Mouse (Mus musculus) megakaryocyte, embryonic 14.5 days (primary cell): Measurements from ENCODE around the gene Sgsm2. TPM values are rescaled to one million over a fixed set of nuclear protein-coding genes. Genes with fewer than 3 reads are reported as not detected.
A peak's percentile ranks its signal among the peaks of the same experiment; 100 is the strongest.

Experiments used
- H3K27me3 ChIP-seq: replicated peaks from 2 replicates; pipeline ENCODE3; 2012; ENCODE audit warnings: inconsistent platforms
- H3K36me3 ChIP-seq: replicated peaks from 2 replicates; pipeline ENCODE3; 2012; ENCODE audit warnings: low read length, inconsistent platforms, mixed read lengths
- H3K4me1 ChIP-seq: 2 replicates; pipeline ENCODE4 v1.6.1; 2012; ENCODE audit warnings: inconsistent platforms
- H3K4me3 ChIP-seq: replicated peaks from 2 replicates; pipeline ENCODE3; 2012; ENCODE audit warnings: moderate library complexity, mild to moderate bottlenecking, inconsistent platforms
- H3K9me3 ChIP-seq: 2 replicates; pipeline ENCODE4 v1.6.1; 2012; ENCODE audit warnings: inconsistent platforms
- FLI1 ChIP-seq: IDR thresholded peaks from 2 replicates; pipeline ENCODE4 v1.6.1; 2012; ENCODE audit warnings: low read length, inconsistent platforms, mixed read lengths
- GATA1 ChIP-seq: IDR thresholded peaks from 3 replicates; pipeline ENCODE4 v1.6.1; 2012; ENCODE audit warnings: mixed read lengths, low read length, inconsistent platforms, borderline replicate concordance
- polyA plus RNA-seq: library from polyadenylated mRNA; stranded (reverse); fragments of >175 nt; gene quantifications from 2 replicates; pipeline ENCODE4 v1.2.3, GENCODE M21; 2012; ENCODE audit warnings: low replicate concordance; ENCODE audit not compliant: insufficient read depth

Gene Sgsm2
- polyA plus RNA-seq, 1 experiment: 3.6 TPM

DNA sequence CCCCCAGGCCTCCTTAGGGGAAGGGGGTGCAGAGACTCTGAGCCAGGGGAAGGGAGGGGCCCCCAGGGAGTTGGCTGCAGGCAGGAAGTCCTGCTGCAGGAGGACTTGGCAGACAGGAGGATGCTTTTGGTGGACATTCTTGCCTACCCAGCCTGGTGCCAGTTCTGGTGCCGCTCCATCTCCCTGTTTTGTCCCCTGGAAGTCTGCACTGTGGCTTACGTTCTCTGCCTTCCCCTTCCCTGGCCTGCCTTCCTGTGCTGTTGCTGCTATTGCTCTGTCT, 53.5 kb downstream of the Sgsm2 start:
- no peaks in the 10 kb centered on the region for H3K27me3 ChIP-seq
- peaks cover 17% of the 10 kb centered on the region for H3K9me3 ChIP-seq
- H3K4me3 ChIP-seq: no peak overlapping the region
- H3K36me3 ChIP-seq: peaks cover 71% of the 10 kb centered on the region
- no peak for TF ChIP-seq GATA1
- no peak for TF ChIP-seq FLI1
- peaks cover 78% of the 10 kb centered on the region for H3K4me1 ChIP-seq

GRCm38 (mm10) chr11:74842656-74843434, 54.0 kb downstream of the Sgsm2 start:
- no peak overlapping the region for H3K4me3 ChIP-seq
- no peaks in the 10 kb centered on the region for H3K27me3 ChIP-seq
- TF ChIP-seq GATA1 (no peak), FLI1 (no peak)
- peaks cover 71% of the 10 kb centered on the region for H3K36me3 ChIP-seq
- peaks cover 17% of the 10 kb centered on the region for H3K9me3 ChIP-seq
- peaks cover 75% of the 10 kb centered on the region for H3K4me1 ChIP-seq

DNA sequence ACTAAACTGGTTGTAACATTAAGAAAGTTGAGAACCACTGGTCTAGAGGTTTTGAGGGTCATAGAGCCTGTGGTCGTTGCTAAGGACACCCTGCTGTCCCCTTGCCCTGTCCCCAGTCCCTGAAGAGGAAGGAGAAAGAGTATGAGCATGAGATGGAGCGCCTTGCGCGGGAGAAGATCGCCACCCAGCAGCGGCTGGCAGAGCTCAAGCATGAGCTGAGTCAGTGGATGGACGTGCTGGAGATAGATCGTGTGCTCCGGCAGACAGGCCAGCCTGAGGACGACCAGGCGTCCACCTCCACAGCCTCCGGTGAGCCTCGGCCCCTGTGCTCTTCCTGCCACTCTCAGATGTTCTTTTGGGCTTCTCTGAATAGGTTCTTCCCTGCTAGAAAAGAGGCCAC, 54.8 kb downstream of the Sgsm2 start:
- H3K36me3 ChIP-seq: peaks cover 77% of the 10 kb centered on the region
- H3K4me3 ChIP-seq: peak overlapping the region; percentile 23
- no peak for TF ChIP-seq FLI1
- no peak for TF ChIP-seq GATA1
- H3K4me1 ChIP-seq: peaks cover 76% of the 10 kb centered on the region
- H3K9me3 ChIP-seq: peaks cover 17% of the 10 kb centered on the region
- no peaks in the 10 kb centered on the region for H3K27me3 ChIP-seq

- Histone ChIP-seq H3K36me3 (peaks cover 83% of the 10 kb centered on the region), H3K4me1 (peaks cover 81% of the 10 kb centered on the region)
- TF ChIP-seq GATA1 (no peak), FLI1 (no peak)
Observed at GRCm38 (mm10) chr11:74841366-74841765, 55.5 kb downstream of the Sgsm2 start.

GRCm38 (mm10) chr11:74840739-74841138, 56.1 kb downstream of the Sgsm2 start:
- Histone ChIP-seq H3K4me3 (no peak overlapping the region), H3K9me3 (peaks cover 15% of the 10 kb centered on the region), H3K27me3 (no peaks in the 10 kb centered on the region), H3K36me3 (peaks cover 83% of the 10 kb centered on the region), H3K4me1 (peaks cover 81% of the 10 kb centered on the region)
- TF ChIP-seq FLI1 (no peak), GATA1 (no peak)

More at GRCm38 (mm10) chr11:74841366-74841765, 55.5 kb downstream of the Sgsm2 start:
- Histone ChIP-seq H3K4me3 (peak overlapping the region; percentile 33), H3K9me3 (peaks cover 17% of the 10 kb centered on the region), H3K27me3 (no peaks in the 10 kb centered on the region)

GRCm38 (mm10) chr11:74839860-74840715, 56.8 kb downstream of the Sgsm2 start:
- H3K36me3 ChIP-seq: peaks cover 79% of the 10 kb centered on the region

GRCm38 (mm10) chr11:74838971-74839370, 57.9 kb downstream of the Sgsm2 start:
- Histone ChIP-seq H3K27me3 (no peaks in the 10 kb centered on the region), H3K4me3 (peak overlapping the region; percentile 95), H3K36me3 (peaks cover 70% of the 10 kb centered on the region), H3K4me1 (peaks cover 93% of the 10 kb centered on the region), H3K9me3 (peaks cover 1% of the 10 kb centered on the region; the same call in 1 of the 2 replicates)
- TF ChIP-seq GATA1 (no peak), FLI1 (no peak)

More at GRCm38 (mm10) chr11:74839860-74840715, 56.8 kb downstream of the Sgsm2 start:
- Histone ChIP-seq H3K4me1 (peaks cover 86% of the 10 kb centered on the region), H3K27me3 (no peaks in the 10 kb centered on the region), H3K4me3 (peak overlapping the region; percentile 95), H3K9me3 (peaks cover 11% of the 10 kb centered on the region)
- no peak for TF ChIP-seq FLI1
- TF ChIP-seq GATA1: no peak

- Histone ChIP-seq H3K4me1 (peaks cover 93% of the 10 kb centered on the region), H3K36me3 (peaks cover 65% of the 10 kb centered on the region)
Observed at GRCm38 (mm10) chr11:74838441-74838840, 58.4 kb downstream of the Sgsm2 start.

DNA sequence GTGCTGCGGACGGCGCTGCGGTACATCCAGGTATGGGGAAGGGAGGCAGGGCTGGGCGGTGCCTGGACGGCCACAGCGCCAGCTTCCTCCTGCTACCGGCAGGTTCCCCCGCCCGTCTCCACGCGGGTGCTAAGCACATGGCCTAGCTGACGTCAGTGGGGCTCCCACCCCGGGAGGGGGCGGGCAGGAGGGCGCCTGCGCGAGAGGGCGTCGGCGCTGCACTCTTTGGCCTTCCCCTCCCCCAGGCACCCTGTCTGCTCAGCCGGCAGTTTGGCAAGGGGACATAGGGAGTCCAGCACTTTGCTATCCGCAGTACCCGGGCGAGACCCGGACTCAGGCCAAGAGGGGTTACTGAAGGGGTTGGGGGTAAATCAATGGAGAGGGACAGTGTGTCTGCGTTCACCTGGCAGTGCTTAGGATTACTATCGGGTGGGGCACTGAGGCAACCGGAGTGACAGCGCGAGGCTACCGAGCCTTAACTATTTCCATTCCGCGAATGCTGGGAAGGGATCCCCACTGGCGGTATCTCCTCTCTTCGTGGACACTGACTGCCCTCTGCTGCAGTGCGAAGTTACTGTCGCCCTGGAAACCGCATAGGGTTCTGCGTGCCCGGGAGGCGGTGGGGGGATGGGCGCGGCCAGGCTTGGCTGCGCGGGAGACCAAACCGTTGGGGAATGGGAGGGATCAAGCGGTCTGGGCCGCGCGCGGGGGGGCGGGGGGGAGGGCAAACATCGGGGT, 59.0 kb downstream of the Sgsm2 start:
- no peak for TF ChIP-seq FLI1
- no peak for TF ChIP-seq GATA1
- H3K27me3 ChIP-seq: no peaks in the 10 kb centered on the region
- peak overlapping the region; percentile 95 for H3K4me3 ChIP-seq
- H3K9me3 ChIP-seq: no peaks in the 10 kb centered on the region
- H3K36me3 ChIP-seq: peaks cover 59% of the 10 kb centered on the region
- H3K4me1 ChIP-seq: peaks cover 93% of the 10 kb centered on the region

More at GRCm38 (mm10) chr11:74838441-74838840, 58.4 kb downstream of the Sgsm2 start:
- TF ChIP-seq GATA1 (no peak), FLI1 (no peak)
- no peaks in the 10 kb centered on the region for H3K27me3 ChIP-seq
- H3K9me3 ChIP-seq: no peaks in the 10 kb centered on the region
- peak overlapping the region; percentile 95 for H3K4me3 ChIP-seq
